Mouse (Mus musculus) cortical plate, adult 2 months (tissue): ENCODE data around the gene Gm19345. TPM values are rescaled to one million over a fixed set of nuclear protein-coding genes. Genes with fewer than 3 reads are reported as not detected.

Experiments used
- H3K27ac ChIP-seq: fragments of 200-500 bp; 2 replicates; pipeline ENCODE4 v1.5.1; 2012; ENCODE audit warnings: low read length, control low read depth, inconsistent platforms; ENCODE audit not compliant: insufficient read depth
- H3K4me1 ChIP-seq: fragments of 200-500 bp; 2 replicates; pipeline ENCODE4 v1.6.1; 2011; ENCODE audit warnings: low read length; ENCODE audit not compliant: control insufficient read depth, insufficient read depth
- H3K4me3 ChIP-seq: fragments of 200-500 bp; 2 replicates; pipeline ENCODE4 v1.5.1; 2011; ENCODE audit warnings: mild to moderate bottlenecking, low read length, control low read depth; ENCODE audit not compliant: insufficient read depth
- CTCF ChIP-seq: fragments of 200-500 bp; IDR thresholded peaks from 2 replicates; pipeline ENCODE4 v1.5.1; 2011; ENCODE audit warnings: mild to moderate bottlenecking, control low read depth, low read length; ENCODE audit not compliant: insufficient read depth; ENCODE audit errors: extremely low read depth
- POLR2A ChIP-seq: fragments of 200-500 bp; IDR thresholded peaks from 2 replicates; pipeline ENCODE4 v1.6.1; 2011; ENCODE audit warnings: mild to moderate bottlenecking, low read length, control low read depth; ENCODE audit not compliant: insufficient read depth; ENCODE audit errors: extremely low read depth
- polyA plus RNA-seq: library from polyadenylated mRNA; depleted of rRNA; stranded (reverse); fragments of >200 nt; gene quantifications from 2 replicates; pipeline ENCODE4 v1.2.3, GENCODE M21; 2012

The Gm19345 gene
- polyA plus RNA-seq, 1 experiment, result 3.9 TPM

DNA sequence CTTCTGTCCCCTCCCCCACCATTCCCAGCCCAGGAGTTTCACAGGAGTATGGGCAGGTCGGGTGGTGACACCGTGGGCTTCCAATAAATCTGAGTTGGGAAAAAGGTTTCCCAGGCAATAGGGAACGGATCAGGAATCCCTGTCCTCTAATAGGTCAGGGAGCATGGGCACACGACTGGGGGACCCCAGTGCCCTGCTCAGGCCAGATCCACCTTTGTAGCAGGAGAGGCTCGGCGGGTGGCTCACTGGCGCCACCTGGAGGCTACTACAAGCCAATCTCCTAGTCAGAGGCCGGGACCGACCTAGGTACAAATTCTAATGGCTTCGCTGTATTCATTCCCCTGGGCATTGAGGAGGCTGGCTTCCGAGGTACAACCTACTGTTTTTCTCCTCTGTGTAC, 8.2 kb upstream of the Gm19345 start:
- H3K27ac ChIP-seq, result no peak overlapping the region
- H3K4me1 ChIP-seq, result no peaks in the 10 kb centered on the region
- no peak overlapping the region for H3K4me3 ChIP-seq
- TF ChIP-seq POLR2A (no peak), CTCF (peak; percentile 41)

- no peak overlapping the region for H3K27ac ChIP-seq
- TF ChIP-seq CTCF (no peak), POLR2A (no peak)
- H3K4me3 ChIP-seq, result no peak overlapping the region
- H3K4me1 ChIP-seq, result no peaks in the 10 kb centered on the region
Measured at GRCm38 (mm10) chr7:19844521-19845171, 7.2 kb upstream of the Gm19345 start.

GRCm38 (mm10) chr7:19853526-19853925, 1.7 kb downstream of the Gm19345 start:
- TF ChIP-seq POLR2A, result no peak
- no peak for TF ChIP-seq CTCF
- no peaks in the 10 kb centered on the region for H3K4me1 ChIP-seq
- H3K4me3 ChIP-seq, result no peak overlapping the region
- no peak overlapping the region for H3K27ac ChIP-seq

DNA sequence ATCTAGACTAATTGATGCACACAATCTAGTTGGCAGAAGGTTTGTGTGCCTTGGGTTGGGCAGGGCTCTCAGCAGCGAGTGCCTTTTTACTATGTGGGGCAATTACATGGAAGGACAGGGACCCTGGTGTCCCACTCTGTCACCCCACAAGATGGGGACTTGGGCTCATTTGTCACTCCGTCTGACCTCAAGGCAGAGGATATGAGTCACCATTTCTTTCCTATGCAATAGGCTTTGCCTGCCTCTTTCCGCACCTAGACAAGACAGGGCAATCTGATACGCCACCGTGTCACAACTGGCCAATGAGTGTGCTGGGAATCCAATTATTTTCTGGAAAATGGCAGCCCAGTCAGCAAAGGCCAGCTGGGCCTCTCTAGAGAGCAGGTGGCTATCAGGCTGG, 3.9 kb downstream of the Gm19345 start:
- TF ChIP-seq POLR2A (no peak), CTCF (no peak)
- H3K4me3 ChIP-seq, result no peak overlapping the region
- no peaks in the 10 kb centered on the region for H3K4me1 ChIP-seq
- no peak overlapping the region for H3K27ac ChIP-seq

DNA sequence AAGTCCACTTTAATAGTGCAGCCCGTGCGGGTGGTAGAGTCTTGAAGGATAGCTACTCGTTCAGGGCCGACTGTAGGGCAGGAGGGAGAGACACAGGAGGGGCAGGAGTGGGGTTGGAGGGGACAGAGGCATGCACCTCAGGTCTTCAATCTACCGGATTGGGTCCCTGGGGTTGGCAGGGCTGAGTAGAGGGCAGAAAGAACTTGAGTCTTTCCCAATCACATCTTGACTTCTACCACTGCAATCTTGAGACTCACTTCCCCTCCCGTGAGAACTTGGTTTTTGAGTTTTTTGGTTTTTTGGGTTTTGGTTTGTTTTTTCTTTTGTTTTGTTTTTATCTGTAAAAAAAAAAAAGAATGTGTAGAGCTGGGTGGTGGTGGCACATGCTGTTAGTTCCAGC, 4.5 kb downstream of the Gm19345 start:
- Histone ChIP-seq H3K27ac (no peak overlapping the region), H3K4me3 (no peak overlapping the region), H3K4me1 (no peaks in the 10 kb centered on the region)
- TF ChIP-seq CTCF, result no peak
- no peak for TF ChIP-seq POLR2A

DNA sequence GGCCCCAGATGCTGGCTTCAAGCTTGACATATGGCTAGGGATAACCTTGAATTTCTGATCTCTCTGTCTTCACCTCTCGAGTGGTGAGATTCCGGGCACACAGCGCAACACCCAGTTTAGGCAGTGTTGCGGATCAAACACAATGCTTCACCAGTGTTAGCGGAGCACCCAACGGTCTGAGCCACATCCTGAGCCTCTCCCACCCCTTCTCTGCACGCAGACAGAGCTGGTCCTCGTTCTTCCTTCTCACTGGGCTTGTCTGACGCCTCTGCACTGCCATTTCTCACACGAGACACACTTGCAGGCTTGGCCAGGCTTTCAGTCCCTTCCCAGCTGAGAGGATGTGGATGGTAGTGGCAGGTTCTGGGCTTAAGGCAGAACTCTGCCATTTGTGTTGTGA, 7.9 kb downstream of the Gm19345 start:
- Histone ChIP-seq H3K4me1 (no peaks in the 10 kb centered on the region), H3K4me3 (no peak overlapping the region), H3K27ac (no peak overlapping the region)
- TF ChIP-seq CTCF (no peak), POLR2A (no peak)

DNA sequence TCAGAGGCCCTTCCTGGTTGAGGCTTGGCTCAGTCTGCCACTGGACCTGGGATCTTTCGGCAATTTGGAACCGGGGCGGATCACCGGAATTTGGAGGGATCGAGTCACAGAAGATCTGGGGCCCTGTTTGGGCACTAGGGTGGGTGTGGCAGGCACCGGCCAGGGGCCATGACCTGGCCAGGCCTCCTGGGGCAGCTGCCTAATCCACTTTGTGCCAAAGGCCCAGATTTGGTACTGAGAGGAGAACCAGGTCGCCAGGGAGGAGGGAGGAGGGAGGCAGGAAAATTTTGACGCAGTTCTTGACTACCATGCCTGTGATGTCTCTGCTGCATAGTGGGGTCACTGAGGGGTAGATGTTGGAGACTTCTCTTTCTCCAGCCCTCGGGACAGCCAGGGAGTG, 9.4 kb downstream of the Gm19345 start, which contains the start of gene Ceacam16:
Gene Ceacam16 (minus strand): TSS at position 101 of the 400 bp plus-strand sequence.
- no peak within 1 kb of the TSS for H3K4me3 ChIP-seq
- no peak within 1 kb of the TSS for H3K27ac ChIP-seq
- no peaks in the 10 kb centered on the region for H3K4me1 ChIP-seq
- no peak for TF ChIP-seq CTCF
- no peak for TF ChIP-seq POLR2A

GRCm38 (mm10) chr7:19864241-19864640, 12.4 kb downstream of the Gm19345 start:
- Histone ChIP-seq H3K27ac (no peak overlapping the region), H3K4me3 (no peak overlapping the region), H3K4me1 (no peaks in the 10 kb centered on the region)
- TF ChIP-seq POLR2A, result no peak
- TF ChIP-seq CTCF, result no peak

DNA sequence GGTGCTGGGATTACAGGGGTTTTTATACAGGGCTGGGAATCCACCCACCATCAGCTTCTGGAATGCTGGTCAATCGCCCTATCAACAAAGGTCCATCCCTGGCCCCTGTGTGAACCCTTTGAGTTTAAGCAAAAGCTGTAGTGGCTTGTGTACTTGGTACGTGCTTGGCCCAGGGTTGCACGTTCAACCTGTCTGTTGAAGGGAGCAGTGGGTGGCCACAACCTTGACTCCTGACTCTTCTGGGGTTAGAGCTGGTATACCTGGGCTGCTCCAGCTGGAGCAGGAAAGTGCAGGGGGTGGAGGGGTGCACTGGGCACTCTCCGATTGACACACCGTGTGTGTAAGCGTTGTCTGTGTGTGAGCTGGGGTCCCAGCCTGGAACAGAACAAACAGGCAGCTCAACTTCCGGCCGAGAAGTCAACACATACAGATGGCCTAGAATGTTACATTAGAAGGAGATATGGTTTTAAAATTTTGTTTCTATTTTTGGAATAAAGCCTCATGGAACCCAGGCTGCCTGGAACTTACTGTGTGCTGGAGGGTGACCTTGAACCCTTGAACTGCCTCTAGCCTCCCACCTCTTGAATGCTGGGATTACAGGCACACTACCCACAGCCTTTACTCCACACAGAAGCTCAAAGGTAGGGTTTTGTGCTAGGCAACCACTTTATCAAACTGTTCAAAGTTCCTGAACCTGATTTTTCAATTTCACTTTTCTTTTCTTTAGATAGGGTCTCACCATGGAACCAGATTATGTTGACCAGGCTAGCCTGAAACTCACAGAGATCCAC, 13.6 kb downstream of the Gm19345 start:
- TF ChIP-seq CTCF (no peak), POLR2A (no peak)
- Histone ChIP-seq H3K4me3 (no peak overlapping the region), H3K4me1 (no peaks in the 10 kb centered on the region), H3K27ac (no peak overlapping the region)

- TF ChIP-seq POLR2A (no peak), CTCF (no peak)
- H3K4me3 ChIP-seq, result no peak overlapping the region
- H3K27ac ChIP-seq, result no peak overlapping the region
- no peaks in the 10 kb centered on the region for H3K4me1 ChIP-seq
Measured at GRCm38 (mm10) chr7:19866490-19866889, 14.7 kb downstream of the Gm19345 start.

DNA sequence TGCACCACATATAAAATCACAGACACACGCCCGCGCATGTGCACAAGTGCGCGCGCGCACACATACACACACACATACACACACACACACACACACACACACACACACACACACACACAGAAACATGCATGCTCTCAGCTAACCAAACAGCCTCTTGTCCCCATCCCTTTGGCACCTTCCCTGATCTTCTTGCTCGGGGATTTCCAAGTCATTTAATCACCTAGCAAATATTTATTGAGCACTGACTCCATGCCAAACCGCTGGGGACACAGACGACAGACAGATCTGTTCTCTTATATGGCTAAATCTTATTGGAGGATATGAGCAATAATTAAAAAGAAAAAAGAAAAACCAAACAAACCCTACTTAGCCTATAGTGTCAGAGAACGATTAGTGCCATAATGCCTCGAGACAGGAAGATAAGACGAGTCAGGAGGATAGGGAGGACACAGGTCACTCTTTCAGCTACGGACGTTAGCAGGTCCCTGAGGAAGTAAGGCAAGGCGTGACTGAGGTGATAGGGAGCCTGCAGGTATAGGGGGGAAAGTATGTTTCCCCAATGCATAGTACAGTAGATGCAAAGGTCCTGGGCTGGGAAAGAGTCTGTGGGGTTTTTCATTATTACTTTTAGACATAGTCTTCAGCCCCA, 16.1 kb downstream of the Gm19345 start:
- no peak for TF ChIP-seq CTCF
- TF ChIP-seq POLR2A, result no peak
- Histone ChIP-seq H3K4me3 (no peak overlapping the region), H3K4me1 (no peaks in the 10 kb centered on the region), H3K27ac (no peak overlapping the region)
